Mouse (Mus musculus) embryo, embryonic 9.5 days (tissue): ENCODE data around the gene Gpr88.
A peak's percentile ranks its signal among the peaks of the same experiment; 100 is the strongest.

Source experiments
- DNase-seq: peaks from one replicate; pipeline ENCODE4 v3.0.0-alpha.2; 2017; ENCODE audit errors: extremely low spot score

Gpr88 gene

DNA sequence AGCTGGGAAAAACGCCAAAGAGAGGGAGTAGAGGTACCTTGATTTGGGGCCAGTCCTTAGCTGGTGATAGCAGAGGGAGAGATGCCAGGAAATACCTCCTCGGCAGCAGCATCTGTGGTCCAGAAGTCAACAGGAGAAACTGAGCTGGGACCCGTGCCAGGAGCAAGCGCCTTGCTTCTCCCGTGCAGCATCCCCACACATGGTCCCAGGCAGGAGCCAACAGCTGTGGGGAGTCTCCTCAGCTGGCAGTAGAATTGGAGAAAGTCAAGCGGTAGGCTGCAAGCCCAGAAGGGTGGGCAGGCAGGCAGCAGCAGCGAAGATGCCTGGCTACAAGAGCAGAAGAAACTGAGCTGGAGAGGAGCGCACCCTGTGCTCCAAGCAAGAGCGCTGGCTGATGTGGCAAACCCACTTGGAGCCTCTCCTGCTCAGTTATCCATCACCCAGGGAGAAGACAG, at the start of gene Gpr88:
Gene Gpr88, minus strand, starts transcription at position 427 of the 455 bp plus-strand sequence.
- peak; percentile 21 for DNase-seq

DNA sequence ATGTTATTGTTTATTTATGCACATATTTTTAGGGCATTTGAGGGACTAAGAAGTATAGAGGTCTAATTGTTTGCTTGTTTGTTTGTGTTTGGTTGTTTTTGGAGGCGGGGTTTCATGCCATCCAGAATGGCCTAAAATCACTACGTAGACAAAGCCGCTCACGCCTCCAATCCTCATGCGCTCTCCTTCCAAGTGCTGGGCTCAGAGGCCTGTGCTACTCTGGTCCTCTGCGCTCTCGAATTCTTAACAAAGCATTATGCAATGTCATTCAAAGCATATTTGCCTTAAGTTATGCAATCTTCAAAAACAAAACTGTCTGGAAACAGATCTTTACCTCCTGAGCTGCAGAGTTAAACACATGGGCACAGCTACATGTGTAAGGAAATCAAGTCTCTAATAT, 49.3 kb upstream of the Gpr88 start:
- no peak for DNase-seq

DNA sequence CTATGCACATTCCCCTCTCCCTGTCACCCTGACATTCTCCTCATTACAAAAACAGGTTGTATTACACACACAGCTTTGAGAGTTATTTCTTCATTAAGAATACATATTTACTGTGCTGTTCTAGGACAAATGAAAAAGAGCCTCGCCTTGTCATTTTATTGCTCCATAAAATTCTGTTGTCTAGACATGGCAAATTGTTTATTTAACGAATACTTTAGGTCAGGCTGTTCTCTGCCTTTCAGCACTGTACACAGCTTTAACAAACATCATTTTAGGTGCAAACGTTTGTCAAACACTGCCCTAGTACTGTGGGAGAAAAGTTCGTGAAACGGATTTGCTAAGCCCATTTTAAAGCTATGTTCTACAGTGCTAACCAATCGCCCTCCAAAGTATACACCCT, 48.5 kb upstream of the Gpr88 start:
- DNase-seq: no peak

DNA sequence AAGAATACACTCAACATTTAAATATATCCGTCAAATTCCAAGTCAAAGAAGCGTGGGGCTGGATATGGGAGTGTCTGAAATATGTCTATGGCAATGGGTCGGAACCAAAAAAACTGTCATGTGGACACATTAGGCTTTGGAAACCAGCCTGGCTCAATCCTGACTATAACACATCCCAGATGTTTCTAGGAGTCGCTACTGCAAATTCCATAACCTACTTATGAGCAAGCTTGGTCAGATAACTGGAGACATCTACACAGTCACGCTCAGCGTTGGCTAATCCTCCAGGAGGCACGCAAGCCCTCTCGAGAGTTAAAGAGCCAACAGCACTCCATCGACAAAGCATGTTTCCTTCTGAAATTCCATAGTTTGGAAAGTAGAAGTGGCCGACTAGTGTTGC, 45.4 kb upstream of the Gpr88 start:
- DNase-seq: no peak

DNA sequence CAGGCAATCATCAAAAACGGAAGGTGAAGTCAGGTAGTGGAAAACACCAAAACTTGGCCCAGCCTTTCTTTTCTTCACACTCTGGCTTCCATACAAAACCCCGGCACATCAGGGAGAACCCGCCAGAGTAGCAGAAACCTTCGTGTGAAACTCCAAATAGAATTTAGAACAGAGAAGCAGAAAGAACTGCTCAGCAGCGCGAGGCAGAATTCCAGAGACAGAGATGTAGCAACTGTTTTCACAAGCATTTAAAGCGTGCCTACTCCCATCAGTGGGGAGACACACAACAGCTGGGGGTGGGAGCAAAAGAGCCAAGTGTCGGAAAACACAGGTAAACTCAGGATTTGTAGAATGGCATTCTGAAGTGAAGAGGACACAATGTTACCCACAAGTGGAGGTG, 44.7 kb upstream of the Gpr88 start:
- no peak for DNase-seq

DNA sequence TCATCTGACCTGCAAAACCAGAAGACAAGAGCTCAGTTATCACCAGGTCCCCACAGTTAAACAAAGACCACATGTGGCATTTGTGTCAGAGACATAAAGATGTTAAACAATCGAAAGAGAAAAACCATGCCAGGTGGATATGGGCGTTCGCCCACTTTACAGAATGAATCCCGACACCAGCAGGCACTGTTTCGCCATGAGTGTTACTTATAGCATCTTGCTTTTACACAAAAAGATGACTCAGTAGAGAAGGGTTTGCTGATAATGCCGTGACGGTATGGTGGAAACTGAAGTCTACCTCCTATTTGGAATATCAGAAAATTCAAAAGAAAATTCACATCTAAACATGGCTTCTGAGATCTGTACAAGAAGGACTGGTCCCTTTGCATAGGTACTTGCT, 43.9 kb upstream of the Gpr88 start:
- DNase-seq: no peak

DNA sequence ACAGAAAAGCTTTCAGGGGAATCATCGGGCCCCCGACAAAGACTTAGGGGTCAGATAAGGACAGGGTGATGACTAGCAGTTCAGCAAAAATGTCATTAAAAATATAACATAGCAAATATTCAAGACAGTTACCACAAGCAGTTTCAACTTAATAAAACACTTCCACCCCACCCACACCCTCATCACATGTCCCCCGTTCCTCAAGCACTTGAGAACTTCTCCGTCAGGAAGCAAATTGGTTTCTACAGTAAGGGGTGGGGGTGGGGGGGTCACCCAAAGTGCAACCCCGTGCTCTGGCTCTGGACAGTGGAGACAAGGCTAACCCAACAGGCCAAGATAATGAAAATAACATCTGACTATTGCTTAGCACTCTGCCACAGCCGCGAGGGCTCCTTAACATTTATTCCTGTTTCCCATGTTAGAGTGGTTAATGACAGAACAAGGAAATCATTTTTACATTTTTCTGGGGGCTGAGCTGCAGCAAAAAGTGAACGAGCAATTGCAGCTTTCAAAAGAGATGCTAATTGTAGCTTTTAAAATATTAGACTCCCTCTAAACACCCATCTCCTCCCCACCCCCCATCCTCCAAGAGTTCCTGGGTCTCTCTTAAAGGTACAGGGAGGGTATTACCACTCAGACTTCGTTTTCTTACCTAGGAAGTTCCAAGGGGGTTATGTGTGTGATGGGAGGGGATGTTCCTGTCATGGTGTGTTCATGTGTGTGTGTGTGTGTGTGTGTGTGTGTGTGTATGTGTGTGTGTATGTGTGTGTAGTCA, 36.9 kb upstream of the Gpr88 start:
- DNase-seq: no peak

DNA sequence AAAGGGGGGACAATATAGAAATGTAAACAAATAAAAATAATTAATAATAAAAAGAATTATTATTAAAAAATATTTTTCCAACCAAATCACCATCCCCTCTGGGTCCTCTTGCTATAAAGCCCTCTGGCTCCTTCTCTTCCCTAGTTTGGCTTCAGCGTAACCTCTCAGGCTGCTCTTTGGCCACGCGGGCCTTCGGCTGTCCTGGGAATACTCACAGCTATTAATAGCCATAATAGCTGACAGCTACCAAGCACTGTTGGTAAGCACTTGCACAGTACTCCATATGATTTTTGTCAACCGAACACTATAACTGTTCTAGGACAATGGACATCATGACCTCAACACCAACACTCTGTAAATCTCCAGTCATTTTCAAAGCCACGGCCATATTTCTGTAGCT, 35.5 kb upstream of the Gpr88 start:
- no peak for DNase-seq

DNA sequence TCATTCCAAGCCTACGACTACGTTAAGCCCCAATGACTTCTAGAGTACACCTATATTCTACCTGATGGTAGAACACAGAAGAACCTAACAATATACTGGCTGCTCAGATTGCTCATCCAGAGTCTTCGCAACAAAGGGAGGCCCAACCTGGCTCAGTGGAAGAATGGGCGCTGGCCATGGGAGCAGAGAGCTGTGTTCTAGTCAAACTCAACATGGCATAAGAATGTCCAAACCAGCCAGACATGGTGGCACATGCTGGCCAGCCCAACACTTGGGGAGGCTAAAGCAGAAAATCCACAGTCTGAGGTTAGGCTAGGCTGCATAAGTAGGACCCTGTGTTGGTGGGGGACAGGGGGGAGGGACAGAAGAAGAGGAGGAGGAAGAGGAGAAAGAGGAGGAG, 31.4 kb upstream of the Gpr88 start:
- DNase-seq: no peak

DNA sequence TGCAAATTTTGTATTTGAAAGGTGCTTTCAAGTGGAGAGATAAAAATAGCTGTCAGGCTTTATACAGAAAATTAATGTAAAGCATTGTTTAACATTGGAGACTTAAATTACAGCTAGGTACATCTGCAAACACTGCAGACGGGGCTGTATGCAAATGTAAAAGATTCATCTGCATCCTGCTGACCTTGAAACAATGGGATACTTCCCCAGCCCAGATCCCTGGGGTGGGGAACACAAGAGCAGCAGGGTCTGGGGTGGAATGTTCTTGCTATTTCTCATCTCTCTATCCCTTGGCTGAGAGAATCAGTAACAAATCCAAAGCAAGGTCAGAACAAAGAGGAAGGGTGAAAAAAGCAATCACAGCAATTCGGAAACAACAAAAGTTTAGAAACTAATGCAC, 30.7 kb upstream of the Gpr88 start:
- DNase-seq: no peak

DNA sequence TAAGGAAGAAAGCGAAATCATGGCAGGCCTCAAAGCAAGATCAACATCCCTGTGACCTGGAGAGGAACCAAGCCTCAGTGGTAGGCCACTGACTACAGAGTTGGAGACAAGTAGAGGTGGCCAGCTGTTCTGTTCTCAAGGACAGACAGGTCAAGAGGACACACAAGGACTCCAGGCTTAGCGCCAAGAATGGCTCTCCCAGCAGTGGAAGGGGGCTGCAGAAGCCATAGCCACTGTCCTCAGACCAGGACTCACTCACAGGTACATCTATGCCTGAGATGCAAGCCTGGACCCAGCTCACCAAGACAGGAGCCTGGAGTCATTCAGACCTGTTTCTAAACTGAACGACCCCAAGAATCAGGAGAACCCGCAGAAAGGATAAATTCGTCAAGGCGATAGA, 28.4 kb upstream of the Gpr88 start:
- no peak for DNase-seq

DNA sequence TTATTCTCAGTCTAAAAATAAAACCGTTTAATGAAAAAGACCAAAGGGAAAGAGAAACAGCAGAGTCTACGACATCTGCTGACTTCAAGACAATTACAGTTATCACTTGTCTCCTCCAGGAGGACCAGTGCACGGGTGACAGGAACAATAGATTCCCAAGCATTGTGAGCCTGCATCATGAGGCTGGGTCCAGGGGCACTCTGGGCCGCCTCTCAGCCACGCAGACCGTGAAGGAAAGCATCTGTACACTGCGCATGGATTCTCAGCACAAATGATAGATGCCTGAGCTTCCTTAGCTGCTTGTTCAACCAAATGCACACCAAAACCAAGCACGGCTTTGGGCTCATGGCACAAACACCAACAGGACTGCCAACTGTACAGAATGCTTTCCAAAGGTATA, 23.8 kb upstream of the Gpr88 start:
- DNase-seq: no peak

DNA sequence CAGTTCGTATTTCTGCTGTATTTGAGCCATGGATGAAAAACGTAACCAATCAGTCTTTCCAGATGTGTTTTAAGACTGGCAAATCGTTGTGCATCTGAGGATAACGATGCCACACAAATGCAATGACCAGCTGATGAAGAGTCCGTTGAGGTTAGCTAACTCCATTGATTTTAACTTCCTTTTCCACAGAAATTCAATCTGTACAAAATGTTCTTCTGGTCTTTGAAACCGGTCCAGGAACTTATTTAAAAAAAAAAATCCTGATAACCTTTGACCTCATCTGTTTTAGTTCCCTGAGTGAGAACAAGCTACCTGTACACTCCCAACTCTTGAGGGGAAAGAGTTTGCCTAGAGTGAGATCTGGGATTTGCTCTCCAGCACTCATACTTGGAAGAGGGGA, 18.4 kb upstream of the Gpr88 start:
- DNase-seq: no peak

DNA sequence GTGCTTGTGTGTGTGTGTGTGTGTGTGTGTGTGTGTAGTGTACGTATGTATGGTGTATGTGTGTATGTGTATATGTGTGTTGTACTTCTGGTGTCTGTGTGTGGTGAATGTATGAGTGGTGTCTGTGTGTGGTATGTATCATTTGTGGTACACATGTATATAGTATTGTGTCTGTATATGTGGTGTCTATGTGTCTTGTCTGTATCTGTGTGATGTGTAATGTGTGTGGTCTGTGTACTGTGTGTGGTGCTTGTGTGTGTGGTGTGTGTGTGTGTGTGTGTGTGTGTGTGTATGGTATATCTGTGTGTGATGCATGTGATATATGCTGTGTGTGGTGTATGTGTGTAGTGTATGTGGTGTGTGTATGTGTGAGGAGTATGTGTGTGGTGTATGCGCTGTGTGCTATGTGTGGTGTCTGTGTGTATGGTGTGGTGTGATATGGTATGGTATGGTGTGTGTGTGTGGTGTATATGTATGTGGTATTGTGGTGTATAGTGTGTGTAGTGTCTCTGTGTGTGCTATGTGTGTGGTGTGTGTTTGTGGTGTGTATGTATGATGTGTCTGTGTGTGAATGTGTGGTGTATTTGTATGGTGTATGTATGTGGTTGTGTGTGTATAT, 13.8 kb upstream of the Gpr88 start:
- DNase-seq: no peak

DNA sequence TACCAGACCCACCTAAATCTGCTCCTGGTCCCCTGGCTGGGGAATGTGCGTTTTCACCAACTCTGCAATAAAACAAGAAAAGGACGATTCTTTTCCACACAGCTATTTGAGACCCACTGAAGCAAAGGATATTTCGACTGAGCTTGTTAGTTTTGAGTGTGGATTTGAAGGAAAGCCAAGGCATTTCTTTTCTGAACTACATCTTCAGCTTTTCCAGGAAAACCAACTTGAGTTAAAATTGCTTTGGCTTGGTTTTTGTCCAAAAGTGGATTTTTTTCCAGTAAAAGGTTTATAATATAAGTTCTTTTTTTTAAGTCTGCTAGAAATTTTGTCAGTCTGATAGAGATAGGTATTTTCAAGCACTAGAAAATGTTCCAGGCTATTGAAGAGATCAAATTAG, 13.1 kb upstream of the Gpr88 start:
- no peak for DNase-seq

DNA sequence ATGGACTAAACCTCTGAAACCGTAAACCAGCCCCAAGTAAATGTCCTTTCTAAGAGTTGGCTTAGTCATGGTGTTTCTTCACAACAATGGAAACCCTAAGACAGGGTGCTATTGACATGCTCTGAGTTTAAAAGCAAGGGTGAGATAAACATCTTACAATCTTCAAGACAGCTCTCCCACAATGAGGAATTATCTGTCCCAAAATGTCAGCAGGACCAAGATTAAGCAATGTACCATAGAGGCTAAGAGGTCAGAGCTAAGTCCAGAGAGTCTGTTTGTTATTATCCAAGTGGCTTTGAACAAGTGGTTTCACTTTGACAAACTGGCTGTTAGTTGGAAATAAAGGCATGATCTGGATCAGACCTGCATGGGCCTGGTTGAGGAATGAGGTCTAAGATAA, 10.7 kb upstream of the Gpr88 start:
- DNase-seq: no peak

DNA sequence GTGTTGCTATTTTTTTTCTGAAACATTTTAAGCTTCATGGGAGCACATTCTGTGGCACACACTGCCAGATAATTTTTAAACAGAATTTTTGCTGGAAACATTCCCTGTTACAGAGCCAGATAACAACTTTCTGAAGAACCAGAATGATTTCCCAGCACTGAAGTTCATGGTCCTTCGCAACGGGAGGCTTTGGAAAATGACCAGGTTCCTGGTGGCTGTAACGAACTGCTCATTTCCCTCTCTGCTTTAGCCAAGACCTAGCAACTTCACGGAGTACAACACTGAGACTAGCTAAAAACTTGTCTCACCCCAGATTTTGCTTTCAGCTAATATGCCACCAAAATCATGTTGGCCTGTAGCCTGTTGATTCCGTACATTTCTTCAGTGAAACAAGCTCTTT, 9.8 kb upstream of the Gpr88 start:
- DNase-seq: no peak

DNA sequence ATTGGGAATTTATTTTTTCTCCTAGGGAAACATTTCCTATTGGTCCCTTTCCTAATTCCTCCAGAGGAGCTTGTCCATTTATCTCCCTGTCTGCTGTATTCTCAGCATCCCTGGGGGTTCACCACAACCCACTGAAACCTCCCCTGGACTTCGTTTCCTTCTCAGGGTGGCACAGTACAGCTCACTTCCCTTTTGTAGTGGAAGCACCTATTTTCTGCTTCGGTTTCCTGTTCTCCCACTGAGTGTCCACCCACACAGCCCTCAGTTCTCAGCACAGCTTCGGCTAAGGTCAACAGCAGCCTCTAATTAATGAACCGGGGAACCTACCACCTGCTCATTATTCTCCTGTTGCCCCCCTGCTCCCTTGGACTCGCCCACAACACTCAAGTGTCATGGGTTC, 2.8 kb upstream of the Gpr88 start:
- DNase-seq: no peak

DNA sequence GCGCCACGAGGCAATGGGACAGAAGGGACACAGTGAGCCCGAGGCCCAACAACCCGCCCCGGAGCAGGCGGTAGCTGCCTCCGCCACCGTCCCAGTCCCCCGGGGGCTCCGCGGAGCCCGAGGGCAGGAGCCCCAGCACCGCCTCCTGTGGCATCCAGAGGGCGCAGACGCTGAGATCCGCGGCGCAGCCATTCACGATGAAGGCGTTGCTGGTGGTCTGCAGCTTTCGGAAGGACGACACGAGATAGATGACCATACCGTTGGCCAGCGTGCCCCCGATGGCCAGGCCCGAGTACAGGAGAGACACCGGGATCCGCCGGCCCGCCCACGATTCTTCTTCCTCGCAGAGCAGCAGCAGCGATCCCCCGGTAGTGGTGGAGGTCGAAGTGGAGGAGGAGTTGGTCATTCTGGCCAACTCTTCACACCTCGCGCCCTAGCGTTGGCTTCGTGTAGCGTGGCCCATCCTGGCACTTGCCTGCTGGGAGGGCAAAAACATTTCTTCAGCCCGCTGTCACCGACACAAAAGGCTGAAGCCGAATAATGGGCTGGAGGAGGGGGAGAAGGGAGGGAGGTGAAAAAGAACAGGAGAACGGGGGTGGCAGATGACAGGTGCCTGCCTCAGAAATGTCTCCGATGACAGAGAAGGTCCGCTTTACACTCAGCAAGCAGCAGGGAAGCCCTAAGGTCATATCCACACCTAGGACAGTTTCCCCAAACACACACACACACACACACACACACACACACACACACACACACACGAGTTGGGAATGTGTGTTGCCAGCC, 855 bp downstream of the Gpr88 start:
- DNase-seq: peak; percentile 47

DNA sequence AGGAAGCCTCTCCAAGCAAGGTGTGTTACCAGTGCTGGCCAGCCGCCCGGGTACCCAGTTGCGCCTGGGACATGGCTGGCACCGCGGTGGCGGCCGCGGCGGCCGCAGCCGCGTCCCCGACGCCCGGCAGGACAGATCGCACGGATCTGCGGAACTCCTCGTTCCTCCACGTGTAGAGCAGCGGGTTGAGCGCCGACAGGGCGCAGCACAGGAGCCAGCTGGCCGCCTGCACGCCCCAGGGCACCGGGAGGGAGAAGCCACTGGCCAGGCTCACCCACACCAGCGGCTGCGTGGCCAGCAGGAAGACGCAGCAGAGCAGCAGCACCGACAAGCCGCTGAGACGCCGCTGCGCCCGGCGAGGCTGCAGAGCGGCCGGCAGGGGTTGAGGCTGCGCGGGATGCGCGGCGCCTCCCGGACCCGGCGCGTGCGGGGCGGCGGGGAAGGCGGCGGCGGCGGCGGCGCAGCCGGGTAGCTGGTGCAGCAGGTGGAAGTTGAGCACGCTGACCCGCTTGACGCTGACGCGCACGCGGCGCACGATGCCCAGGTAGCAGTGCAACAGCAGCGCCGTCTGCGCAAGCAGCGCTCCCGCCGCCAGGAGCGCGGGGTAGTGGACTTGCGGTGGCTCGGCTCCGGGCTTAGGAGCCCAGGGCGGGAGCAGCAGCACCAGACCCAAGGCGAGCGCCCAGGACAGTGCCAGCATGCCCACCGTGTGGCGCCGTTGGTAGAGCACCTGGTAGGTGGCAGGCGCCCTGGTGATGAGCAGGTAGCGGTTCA, 1.6 kb downstream of the Gpr88 start:
- DNase-seq: peak; percentile 51

DNA sequence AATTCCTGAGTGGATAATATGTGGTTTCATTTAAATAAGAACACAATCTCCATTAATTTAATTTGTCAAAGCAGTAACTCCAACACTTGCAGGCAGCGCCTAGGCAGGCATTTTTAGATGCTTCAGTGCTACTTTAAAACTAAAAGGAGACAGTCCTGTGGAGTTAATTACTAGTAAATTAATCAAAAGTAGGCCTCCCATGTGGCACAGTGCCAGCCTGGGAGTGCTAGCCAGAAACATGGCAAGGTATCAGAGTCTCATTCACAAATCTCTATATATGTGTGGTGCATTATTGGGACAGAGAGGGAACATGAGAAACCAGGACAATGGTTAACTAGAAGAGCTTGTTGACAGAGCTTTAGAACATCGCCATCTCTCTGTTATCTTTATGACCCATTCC, 4.3 kb downstream of the Gpr88 start:
- no peak for DNase-seq

DNA sequence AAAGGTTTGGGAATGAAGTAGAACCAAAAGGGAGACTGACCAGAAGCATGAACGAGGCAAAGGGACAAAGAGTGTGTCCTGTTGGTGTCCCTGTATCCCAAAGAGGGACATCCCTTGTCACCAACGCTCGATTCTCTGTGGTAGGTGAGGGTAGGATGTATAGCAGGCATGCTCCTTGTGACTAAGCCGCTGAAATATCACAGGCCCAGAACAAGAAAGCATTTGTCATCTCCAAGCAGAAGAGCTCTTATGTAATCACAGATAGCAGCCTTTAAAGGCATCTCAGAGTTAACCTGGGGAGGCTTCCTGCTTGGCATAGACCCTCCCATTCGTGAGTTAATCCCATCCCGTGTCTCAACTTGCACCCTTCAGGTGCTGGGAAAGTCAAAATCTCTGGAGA, 8.8 kb downstream of the Gpr88 start:
- DNase-seq: no peak
